Mouse (Mus musculus) thymus, adult 2 months (tissue): ENCODE measurements around the gene 1600002K03Rik. TPM values are rescaled to one million over a fixed set of nuclear protein-coding genes. Genes with fewer than 3 reads are reported as not detected.

Experiments
- DNase-seq: peaks from one replicate; pipeline ENCODE4 v3.0.0; 2021
- H3K27ac ChIP-seq: fragments of 200-500 bp; 2 replicates; pipeline ENCODE4 v1.5.1; 2012; ENCODE audit warnings: low read length, control low read depth; ENCODE audit not compliant: control insufficient read depth, insufficient read depth
- H3K27me3 ChIP-seq: fragments of 200-500 bp; 2 replicates; pipeline ENCODE4 v1.6.1; 2012; ENCODE audit warnings: mild to moderate bottlenecking, low read length, moderate library complexity, mixed read lengths; ENCODE audit not compliant: control insufficient read depth, insufficient read depth
- H3K36me3 ChIP-seq: fragments of 200-500 bp; 2 replicates; pipeline ENCODE4 v1.6.1; 2012; ENCODE audit warnings: mild to moderate bottlenecking, low read length, moderate library complexity; ENCODE audit not compliant: control insufficient read depth, insufficient read depth
- H3K4me1 ChIP-seq: fragments of 200-500 bp; replicated peaks from 2 replicates; pipeline ENCODE4 v1.6.1; 2012; ENCODE audit warnings: low read length; ENCODE audit not compliant: control insufficient read depth, insufficient read depth
- H3K4me3 ChIP-seq: fragments of 200-500 bp; 2 replicates; pipeline ENCODE4 v1.5.1; 2012; ENCODE audit warnings: mild to moderate bottlenecking, low read length, control low read depth, moderate library complexity; ENCODE audit not compliant: control insufficient read depth, insufficient read depth
- CTCF ChIP-seq: fragments of 200-500 bp; IDR thresholded peaks from 2 replicates; pipeline ENCODE4 v1.5.1; 2012; ENCODE audit warnings: mild to moderate bottlenecking, control low read depth, low read length, moderate library complexity, borderline replicate concordance; ENCODE audit not compliant: control insufficient read depth, poor library complexity, insufficient read depth; ENCODE audit errors: extremely low read depth
- POLR2A ChIP-seq: fragments of 200-500 bp; IDR thresholded peaks from 2 replicates; pipeline ENCODE4 v1.6.1; 2012; ENCODE audit warnings: mild to moderate bottlenecking, low read length, control low read depth, moderate library complexity; ENCODE audit not compliant: control insufficient read depth, poor library complexity, insufficient read depth; ENCODE audit errors: extremely low read depth
- WGBS: fragments of 180-500 bp; shearing (Covaris S2); methylation state at CpG from one replicate; pipeline ENCODE4 v1.1.7; 2018; 5-methylcytosine and 5-hydroxymethylcytosine counted together
- polyA plus RNA-seq: library from polyadenylated mRNA; depleted of rRNA; stranded (reverse); fragments of >200 nt; gene quantifications from 2 replicates; pipeline ENCODE4 v1.2.3, GENCODE M21; 2012

Gene 1600002K03Rik
- polyA plus RNA-seq, 1 experiment = 14.8 TPM

DNA sequence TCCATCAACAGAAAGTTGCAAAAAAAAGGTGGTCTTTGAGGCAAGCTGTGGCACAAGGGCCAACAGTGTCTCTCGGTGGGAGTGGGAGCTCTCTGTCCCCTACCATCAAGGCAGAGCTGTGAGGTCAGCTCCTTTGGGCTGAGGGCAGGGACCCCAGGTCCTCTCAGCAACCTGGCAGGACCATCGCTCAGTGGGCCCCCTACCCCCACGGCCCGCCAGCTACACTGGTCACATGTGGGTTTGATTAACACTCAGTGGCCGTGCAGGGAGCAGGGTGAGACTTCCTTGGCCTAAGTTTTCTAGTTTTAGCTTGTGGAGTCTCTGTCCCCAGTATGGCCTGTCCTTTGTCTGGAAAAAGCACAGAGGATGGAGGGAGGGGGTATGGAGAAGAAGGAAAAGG, 8.1 kb downstream of the 1600002K03Rik start:
- no peak overlapping the region for H3K4me3 ChIP-seq
- TF ChIP-seq POLR2A = no peak
- H3K27me3 ChIP-seq = peaks cover 7% of the 10 kb centered on the region
- peaks cover 6% of the 10 kb centered on the region for H3K4me1 ChIP-seq
- DNase-seq = no peak
- H3K27ac ChIP-seq = no peak overlapping the region
- H3K36me3 ChIP-seq = no peaks in the 10 kb centered on the region
- WGBS = 88% methylated on average over 5 of the region's 5 CpGs

DNA sequence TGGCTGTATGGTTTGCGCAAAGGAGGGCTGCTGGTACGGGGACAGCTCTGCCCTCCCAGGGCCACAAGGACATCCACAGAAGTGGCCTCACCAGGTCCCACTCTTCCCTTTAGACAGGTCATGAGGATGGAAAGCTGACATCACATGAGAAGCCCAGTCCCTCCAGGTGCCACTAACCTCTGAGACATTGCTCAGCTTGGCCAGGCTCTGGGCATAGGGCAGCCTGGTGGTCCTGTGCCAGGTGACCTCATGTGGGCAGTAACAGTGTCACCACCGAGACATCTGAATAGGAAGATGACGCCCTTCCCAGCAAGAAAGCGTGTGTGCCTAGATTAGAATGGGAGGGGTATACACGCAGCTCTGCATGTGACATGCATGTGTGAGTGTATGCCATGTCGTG, 9.8 kb downstream of the 1600002K03Rik start:
- Histone ChIP-seq H3K4me3 (no peak overlapping the region), H3K27me3 (peaks cover 9% of the 10 kb centered on the region), H3K36me3 (no peaks in the 10 kb centered on the region), H3K27ac (no peak overlapping the region), H3K4me1 (peaks cover 6% of the 10 kb centered on the region)
- TF ChIP-seq CTCF (no peak), POLR2A (no peak)
- DNase-seq = no peak
- 93% methylated on average over 7 of the region's 7 CpGs for WGBS

DNA sequence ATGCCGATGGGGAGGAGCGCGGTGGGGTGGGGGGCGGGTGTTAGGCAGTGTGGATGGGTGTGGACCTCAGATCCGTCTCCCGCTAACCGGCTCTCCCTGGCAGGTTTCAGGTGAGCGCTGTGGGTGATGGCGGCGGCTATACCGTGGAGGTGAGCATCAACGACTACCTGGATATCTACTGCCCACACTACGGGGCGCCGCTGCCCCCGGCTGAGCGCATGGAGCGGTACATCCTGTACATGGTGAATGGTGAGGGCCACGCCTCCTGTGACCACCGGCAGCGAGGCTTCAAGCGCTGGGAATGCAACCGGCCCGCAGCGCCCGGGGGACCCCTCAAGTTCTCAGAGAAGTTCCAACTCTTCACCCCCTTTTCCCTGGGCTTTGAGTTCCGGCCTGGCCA, 13.9 kb downstream of the 1600002K03Rik start:
- Histone ChIP-seq H3K27me3 (peaks cover 24% of the 10 kb centered on the region), H3K4me3 (no peak overlapping the region), H3K36me3 (no peaks in the 10 kb centered on the region), H3K4me1 (no peaks in the 10 kb centered on the region; the same call in 1 of the 2 replicates), H3K27ac (no peak overlapping the region)
- DNase-seq = no peak
- 32% methylated on average over 27 of the region's 27 CpGs for WGBS
- TF ChIP-seq CTCF (no peak), POLR2A (no peak)

DNA sequence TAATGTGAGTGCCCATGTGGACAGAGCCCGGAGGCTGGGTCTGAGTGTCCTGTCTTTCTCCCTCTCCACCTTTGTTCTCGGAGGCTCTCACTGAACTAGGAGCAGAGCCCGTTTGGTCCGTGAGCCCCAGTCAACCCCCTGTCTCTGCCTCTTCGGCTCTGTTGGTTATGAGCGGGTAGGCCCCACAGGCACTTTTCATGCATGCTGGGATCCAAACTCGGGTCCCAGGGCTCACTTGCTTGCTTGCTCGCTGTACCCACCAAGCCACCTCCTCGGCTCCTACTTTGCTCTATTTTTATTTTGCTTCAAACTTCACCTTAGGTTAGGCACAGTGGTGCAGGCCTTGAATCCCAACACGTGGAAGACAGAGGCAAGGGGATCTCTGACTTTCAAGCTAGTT, 15.0 kb downstream of the 1600002K03Rik start:
- DNase-seq = no peak
- 95% methylated on average over 10 of the region's 10 CpGs for WGBS
- TF ChIP-seq POLR2A = no peak
- TF ChIP-seq CTCF = no peak
- Histone ChIP-seq H3K4me3 (no peak overlapping the region), H3K4me1 (no peaks in the 10 kb centered on the region; the same call in 1 of the 2 replicates), H3K27ac (no peak overlapping the region), H3K27me3 (peaks cover 24% of the 10 kb centered on the region), H3K36me3 (no peaks in the 10 kb centered on the region)

DNA sequence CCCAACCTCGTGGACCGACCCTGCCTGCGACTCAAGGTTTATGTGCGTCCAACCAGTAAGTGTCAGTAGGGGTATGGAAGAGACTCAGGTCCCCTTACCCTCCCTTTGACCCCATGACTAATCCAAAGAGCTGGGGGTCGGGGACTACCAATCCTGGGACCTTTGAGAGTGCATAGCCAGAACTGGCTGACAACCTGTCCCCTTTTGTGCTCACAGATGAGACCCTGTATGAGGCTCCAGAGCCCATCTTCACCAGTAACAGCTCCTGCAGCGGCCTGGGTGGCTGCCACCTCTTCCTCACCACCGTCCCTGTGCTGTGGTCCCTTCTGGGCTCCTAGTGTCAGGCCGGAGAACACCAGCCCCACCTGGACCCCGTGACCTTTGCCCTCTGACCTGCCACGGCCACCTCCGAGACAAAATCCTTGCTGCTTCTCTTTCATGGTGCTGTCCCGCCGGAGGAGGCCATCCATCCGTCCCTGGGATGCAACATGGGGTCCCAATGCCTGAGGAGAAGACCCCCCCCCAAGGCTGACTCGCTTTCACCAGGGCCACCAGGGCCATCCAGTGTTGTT, 15.8 kb downstream of the 1600002K03Rik start:
- peaks cover 24% of the 10 kb centered on the region for H3K27me3 ChIP-seq
- no peak for DNase-seq
- 91% methylated on average over 15 of the region's 15 CpGs for WGBS

DNA sequence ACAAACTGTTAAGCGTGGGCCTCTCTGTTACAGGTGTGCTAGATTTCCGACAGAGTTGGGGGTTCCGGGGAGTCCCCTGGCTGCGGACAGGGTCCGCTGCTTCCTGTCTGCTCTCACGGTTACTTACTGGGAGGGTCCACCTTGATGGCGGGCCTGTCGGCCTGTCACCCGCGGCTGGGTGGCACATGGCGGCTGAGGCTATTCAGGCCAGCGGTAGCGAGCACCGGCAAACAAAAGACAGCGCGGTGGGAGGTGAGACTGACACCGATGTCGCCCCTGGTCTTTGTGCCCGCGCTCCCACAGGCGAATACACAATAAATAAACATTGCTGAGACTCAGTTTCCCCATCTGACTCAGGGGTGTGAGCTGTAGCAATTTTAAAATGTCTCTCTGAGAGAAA, 17.3 kb downstream of the 1600002K03Rik start:
- Histone ChIP-seq H3K4me1 (no peaks in the 10 kb centered on the region; the same call in 1 of the 2 replicates), H3K4me3 (no peak overlapping the region)

More for the DNA sequence above, 15.8 kb downstream of the 1600002K03Rik start:
- no peaks in the 10 kb centered on the region for H3K36me3 ChIP-seq
- TF ChIP-seq POLR2A = no peak
- no peak for TF ChIP-seq CTCF
- no peak overlapping the region for H3K4me3 ChIP-seq
- no peak overlapping the region for H3K27ac ChIP-seq
- H3K4me1 ChIP-seq = no peaks in the 10 kb centered on the region; the same call in 1 of the 2 replicates

More for the DNA sequence above, 17.3 kb downstream of the 1600002K03Rik start:
- Histone ChIP-seq H3K27me3 (peaks cover 24% of the 10 kb centered on the region), H3K36me3 (no peaks in the 10 kb centered on the region), H3K27ac (no peak overlapping the region)
- no peak for DNase-seq
- 6% methylated on average over 21 of the region's 21 CpGs for WGBS
- TF ChIP-seq CTCF = no peak
- TF ChIP-seq POLR2A = no peak
